Mouse (Mus musculus): ENCODE measurements around the gene Bloc1s5. TPM values are rescaled to one million over a fixed set of nuclear protein-coding genes. Genes with fewer than 3 reads are reported as not detected.

The Bloc1s5 gene
- polyA plus RNA-seq, 1 experiment from 2014 or later = 21.6 TPM

GRCm38 (mm10) chr13:38548681-38549080 is 86.2 kb downstream of the Bloc1s5 start:
- H3K4me3 ChIP-seq = no peak overlapping the region
- WGBS = 74% methylated on average over 5 of the region's 5 CpGs
- no peak for ATAC-seq (ENCODE audit: borderline replicate concordance, extremely low read depth, low FRiP score, low TSS enrichment)
- H3K27me3 ChIP-seq = no peaks in the 10 kb centered on the region
- no peaks in the 10 kb centered on the region for H3K36me3 ChIP-seq
- H3K4me2 ChIP-seq = no peak overlapping the region
- no peak overlapping the region for H3K9ac ChIP-seq
- no peaks in the 10 kb centered on the region for H3K9me3 ChIP-seq
- no peaks in the 10 kb centered on the region for H3K4me1 ChIP-seq
- H3K27ac ChIP-seq = no peak overlapping the region

- no peak overlapping the region for H3K9ac ChIP-seq
- no peaks in the 10 kb centered on the region for H3K4me1 ChIP-seq
- H3K4me2 ChIP-seq = no peak overlapping the region
- no peaks in the 10 kb centered on the region for H3K9me3 ChIP-seq
- H3K27me3 ChIP-seq = no peaks in the 10 kb centered on the region
- no peak for ATAC-seq (ENCODE audit: borderline replicate concordance, extremely low read depth, low FRiP score, low TSS enrichment)
- 74% methylated on average over 5 of the region's 5 CpGs for WGBS
- no peaks in the 10 kb centered on the region for H3K36me3 ChIP-seq
- no peak overlapping the region for H3K27ac ChIP-seq
- no peak overlapping the region for H3K4me3 ChIP-seq
Observed at GRCm38 (mm10) chr13:38547717-38548116, 87.2 kb downstream of the Bloc1s5 start.

- Histone ChIP-seq H3K27ac (no peak overlapping the region), H3K36me3 (no peaks in the 10 kb centered on the region), H3K9me3 (no peaks in the 10 kb centered on the region), H3K27me3 (no peaks in the 10 kb centered on the region), H3K4me3 (no peak overlapping the region), H3K4me2 (no peak overlapping the region), H3K4me1 (no peaks in the 10 kb centered on the region), H3K9ac (no peak overlapping the region)
- no peak for ATAC-seq (ENCODE audit: borderline replicate concordance, extremely low read depth, low FRiP score, low TSS enrichment)
- 72% methylated on average over 4 of the region's 4 CpGs for WGBS
Observed at GRCm38 (mm10) chr13:38546754-38547153, 88.2 kb downstream of the Bloc1s5 start.

DNA sequence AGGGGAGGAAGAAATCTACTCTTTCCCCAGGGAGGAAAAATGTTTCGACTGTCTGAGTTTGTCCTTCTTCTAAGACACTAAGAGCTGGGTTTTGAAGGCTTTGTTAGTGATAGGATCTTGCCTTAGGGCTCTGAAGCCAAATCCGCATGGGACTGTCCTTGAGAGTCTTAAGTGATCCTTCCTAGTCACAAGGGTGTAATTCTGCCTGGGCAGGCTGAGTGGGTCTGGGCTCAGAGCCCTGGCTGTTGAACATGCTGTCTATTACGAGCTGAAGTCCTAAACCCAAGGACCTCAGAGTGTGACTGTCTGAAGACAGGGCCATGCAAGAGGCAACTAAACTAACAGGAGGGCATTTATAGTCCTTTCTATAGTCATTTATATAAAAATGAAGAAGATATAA is 89.4 kb downstream of the Bloc1s5 start:
- 55% methylated on average over 3 of the region's 3 CpGs for WGBS
- no peaks in the 10 kb centered on the region for H3K9me3 ChIP-seq
- no peaks in the 10 kb centered on the region for H3K36me3 ChIP-seq
- no peak overlapping the region for H3K4me2 ChIP-seq
- H3K4me1 ChIP-seq = no peaks in the 10 kb centered on the region
- no peaks in the 10 kb centered on the region for H3K27me3 ChIP-seq
- H3K9ac ChIP-seq = no peak overlapping the region
- ATAC-seq (ENCODE audit: borderline replicate concordance, extremely low read depth, low FRiP score, low TSS enrichment) = no peak
- H3K4me3 ChIP-seq = no peak overlapping the region
- H3K27ac ChIP-seq = no peak overlapping the region

- no peak overlapping the region for H3K9ac ChIP-seq
- no peak for ATAC-seq (ENCODE audit: borderline replicate concordance, extremely low read depth, low FRiP score, low TSS enrichment)
- 73% methylated on average over 8 of the region's 8 CpGs for WGBS
- H3K27me3 ChIP-seq = no peaks in the 10 kb centered on the region
- no peaks in the 10 kb centered on the region for H3K9me3 ChIP-seq
- no peak overlapping the region for H3K4me3 ChIP-seq
- H3K27ac ChIP-seq = no peak overlapping the region
- no peaks in the 10 kb centered on the region for H3K36me3 ChIP-seq
- no peak overlapping the region for H3K4me2 ChIP-seq
- H3K4me1 ChIP-seq = no peaks in the 10 kb centered on the region
Observed at GRCm38 (mm10) chr13:38544769-38545445, 90.0 kb downstream of the Bloc1s5 start.

DNA sequence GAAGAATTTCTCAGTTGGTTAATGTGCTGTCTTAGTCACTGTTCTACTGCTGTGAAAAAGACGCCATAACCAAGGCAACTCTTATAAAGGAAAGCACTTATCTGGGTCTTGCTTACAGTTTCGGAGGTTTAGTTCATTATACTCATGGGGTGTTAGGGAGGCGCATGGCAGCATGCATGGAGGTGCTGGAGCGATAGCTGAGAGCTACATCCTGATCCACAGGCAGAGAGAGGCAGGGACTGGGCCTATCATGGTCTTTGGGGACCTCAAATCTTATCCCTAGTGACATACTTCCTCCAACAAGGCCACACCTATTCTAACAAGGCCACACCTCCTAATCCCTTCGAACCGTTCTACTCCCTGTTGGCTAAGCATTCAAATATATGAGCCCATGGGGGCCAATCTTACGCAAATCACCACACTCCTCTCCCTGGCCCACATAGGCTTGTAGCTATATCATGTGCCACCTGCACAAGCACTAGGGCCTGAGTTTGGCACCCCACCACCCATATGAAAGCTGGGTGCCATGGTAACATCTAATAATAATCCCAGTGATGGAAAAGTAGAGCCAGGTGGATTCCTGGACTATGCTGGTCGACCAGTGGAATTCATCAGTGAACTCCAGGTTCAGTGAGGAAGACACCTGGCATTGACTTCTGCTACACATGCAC is 91.3 kb downstream of the Bloc1s5 start:
- H3K27ac ChIP-seq = no peak overlapping the region
- no peaks in the 10 kb centered on the region for H3K36me3 ChIP-seq
- H3K9ac ChIP-seq = no peak overlapping the region
- no peak overlapping the region for H3K4me3 ChIP-seq
- no peaks in the 10 kb centered on the region for H3K9me3 ChIP-seq
- no peaks in the 10 kb centered on the region for H3K27me3 ChIP-seq
- WGBS = 83% methylated on average over 8 of the region's 8 CpGs
- no peaks in the 10 kb centered on the region for H3K4me1 ChIP-seq
- no peak for ATAC-seq (ENCODE audit: borderline replicate concordance, extremely low read depth, low FRiP score, low TSS enrichment)
- H3K4me2 ChIP-seq = no peak overlapping the region

Other genes starting within 250 kb of the Bloc1s5 start
- gene Txndc5, start 106.3 kb downstream of the Bloc1s5 start, polyA plus RNA-seq (2015; fragmentation: Nextera tagmentation; extraction: Ambion mirVana) = 263 and 264 TPM in 2 replicates
- gene Eef1e1, start 23.9 kb upstream of the Bloc1s5 start, polyA plus RNA-seq (2015; fragmentation: Nextera tagmentation; extraction: Ambion mirVana) = 40.1 and 42.6 TPM in 2 replicates